Mouse (Mus musculus) heart, embryonic 16.5 days (tissue): ENCODE data around the gene Sh3bp5. TPM values are rescaled to one million over a fixed set of nuclear protein-coding genes. Genes with fewer than 3 reads are reported as not detected.

Experiments
- ATAC-seq: fragments of 200-750 bp; cut with Nextera tagmentation; replicated peaks from 2 replicates; pipeline ENCODE4 v1.8.0; 2017; ENCODE audit warnings: moderate number of reproducible peaks; ENCODE audit not compliant: insufficient read depth, low FRiP score; ENCODE audit errors: extremely low read depth
- H3K27ac ChIP-seq: fragments of 300-500 bp; sonication (generic); 2 replicates; pipeline ENCODE4 v1.5.1; 2014; ENCODE audit warnings: mild to moderate bottlenecking, low read length, control low read depth, moderate library complexity
- H3K27me3 ChIP-seq: fragments of 300-500 bp; sonication (generic); 2 replicates; pipeline ENCODE4 v1.6.1; 2014; ENCODE audit warnings: low read length, mixed read lengths; ENCODE audit not compliant: control insufficient read depth, insufficient read depth
- H3K36me3 ChIP-seq: fragments of 300-500 bp; sonication (generic); 2 replicates; pipeline ENCODE4 v1.6.1; 2014; ENCODE audit not compliant: control insufficient read depth, insufficient read depth
- H3K4me1 ChIP-seq: fragments of 300-500 bp; sonication (generic); 2 replicates; pipeline ENCODE4 v1.6.1; 2014; ENCODE audit warnings: low read length, mixed read lengths; ENCODE audit not compliant: control insufficient read depth, insufficient read depth
- H3K4me2 ChIP-seq: fragments of 300-500 bp; sonication (generic); 2 replicates; pipeline ENCODE4 v1.6.1; 2014; ENCODE audit warnings: low read depth, mild to moderate bottlenecking, control low read depth, low read length
- H3K4me3 ChIP-seq: fragments of 300-500 bp; sonication (generic); 2 replicates; pipeline ENCODE4 v1.5.1; 2014; ENCODE audit warnings: mild to moderate bottlenecking, control low read depth, low read length
- H3K9ac ChIP-seq: fragments of 300-500 bp; sonication (generic); 2 replicates; pipeline ENCODE4 v1.6.1; 2014; ENCODE audit warnings: low read length, control low read depth
- H3K9me3 ChIP-seq: fragments of 300-500 bp; sonication (generic); replicated peaks from 2 replicates; pipeline ENCODE4 v1.6.1; 2016; ENCODE audit warnings: low read length; ENCODE audit not compliant: control insufficient read depth
- WGBS: fragments of 180-500 bp; shearing (Covaris S2); extraction: QIAGEN DNeasy Blood & Tissue Kit; methylation state at CpG from one replicate; pipeline ENCODE4 v1.1.7; 2014; 5-methylcytosine and 5-hydroxymethylcytosine counted together
- polyA plus RNA-seq: library from polyadenylated mRNA; unstranded; fragments of >200 nt; fragmentation: Nextera tagmentation; extraction: Ambion mirVana; gene quantifications from 2 replicates; pipeline ENCODE4 v1.2.1, GENCODE M21; 2015

Sh3bp5 gene
- polyA plus RNA-seq, 1 experiment from 2014 or later = 25.8 TPM

DNA sequence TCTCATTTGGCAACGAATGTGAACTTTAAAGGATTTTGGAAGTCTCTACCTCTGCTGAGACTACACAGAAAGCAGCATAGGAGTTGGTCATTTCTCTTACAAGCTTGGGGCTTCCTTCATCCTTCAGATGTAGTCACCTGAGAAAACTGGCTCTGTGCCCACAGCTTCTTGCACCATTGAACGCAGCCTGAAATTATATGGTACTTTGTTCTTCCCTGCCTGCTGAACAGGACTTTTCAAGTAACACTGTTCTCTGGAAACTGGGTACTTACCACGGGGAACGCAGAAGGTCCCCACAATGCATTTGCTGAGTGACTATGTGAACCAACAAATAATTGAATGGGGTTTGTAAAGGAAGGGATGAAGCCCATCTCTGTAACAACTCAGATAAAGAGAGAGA lies 112.7 kb downstream of the Sh3bp5 start:
- 80% methylated on average over 4 of the region's 4 CpGs for WGBS
- Histone ChIP-seq H3K4me3 (peak overlapping the region; percentile 50), H3K9ac (peak overlapping the region; percentile 72), H3K36me3 (no peaks in the 10 kb centered on the region), H3K27me3 (no peaks in the 10 kb centered on the region), H3K4me2 (peak overlapping the region; percentile 83), H3K9me3 (no peaks in the 10 kb centered on the region), H3K4me1 (peaks cover 12% of the 10 kb centered on the region), H3K27ac (no peak overlapping the region)
- ATAC-seq = no peak

DNA sequence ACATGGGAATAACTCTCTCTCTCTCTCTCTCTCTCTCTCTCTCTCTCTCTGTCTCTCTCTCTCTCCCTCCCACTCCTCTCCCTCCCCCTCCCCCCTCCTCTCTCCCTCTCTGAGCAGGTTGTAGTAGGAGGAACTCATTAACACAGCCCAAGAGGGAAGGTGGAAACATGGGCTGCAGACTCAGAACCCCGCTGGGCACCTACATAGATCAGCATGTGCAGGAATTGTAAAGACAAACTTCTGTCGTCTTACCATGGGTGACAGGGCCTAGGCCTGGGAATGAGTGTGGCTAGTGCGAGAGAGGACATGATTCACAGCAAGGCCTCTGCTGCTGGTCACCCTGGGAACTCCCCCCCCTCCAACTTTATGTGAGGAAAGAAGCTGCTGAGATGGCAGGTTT lies 113.7 kb downstream of the Sh3bp5 start:
- Histone ChIP-seq H3K9ac (no peak overlapping the region), H3K27me3 (no peaks in the 10 kb centered on the region), H3K27ac (no peak overlapping the region), H3K9me3 (no peaks in the 10 kb centered on the region), H3K4me2 (no peak overlapping the region), H3K4me1 (peaks cover 12% of the 10 kb centered on the region), H3K4me3 (no peak overlapping the region), H3K36me3 (no peaks in the 10 kb centered on the region)
- 87% methylated on average over 3 of the region's 3 CpGs for WGBS
- ATAC-seq = no peak

DNA sequence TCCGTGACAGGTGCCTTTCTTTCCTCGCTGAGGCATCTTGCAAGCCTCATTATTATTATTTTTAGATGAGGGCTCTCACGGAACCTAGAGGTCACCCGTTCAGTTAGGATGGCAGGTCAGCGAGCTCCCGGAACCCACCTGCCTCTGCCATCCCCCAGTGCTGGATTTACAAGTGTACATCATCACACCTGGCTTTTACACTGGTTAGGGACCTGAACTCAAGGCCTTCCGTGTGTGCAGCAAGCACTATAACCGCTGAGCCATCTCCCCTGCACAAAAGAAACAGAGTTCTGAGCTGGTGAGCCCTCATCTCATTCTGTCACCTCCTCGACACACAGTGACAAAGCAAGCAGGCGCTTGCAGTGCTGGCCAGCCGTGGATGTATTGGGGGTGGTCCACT lies 114.7 kb downstream of the Sh3bp5 start:
- no peak overlapping the region for H3K9ac ChIP-seq
- peaks cover 12% of the 10 kb centered on the region for H3K4me1 ChIP-seq
- ATAC-seq = no peak
- no peak overlapping the region for H3K27ac ChIP-seq
- H3K9me3 ChIP-seq = no peaks in the 10 kb centered on the region
- H3K36me3 ChIP-seq = no peaks in the 10 kb centered on the region
- no peaks in the 10 kb centered on the region for H3K27me3 ChIP-seq
- H3K4me2 ChIP-seq = no peak overlapping the region
- WGBS = 85% methylated on average over 11 of the region's 11 CpGs
- H3K4me3 ChIP-seq = no peak overlapping the region

DNA sequence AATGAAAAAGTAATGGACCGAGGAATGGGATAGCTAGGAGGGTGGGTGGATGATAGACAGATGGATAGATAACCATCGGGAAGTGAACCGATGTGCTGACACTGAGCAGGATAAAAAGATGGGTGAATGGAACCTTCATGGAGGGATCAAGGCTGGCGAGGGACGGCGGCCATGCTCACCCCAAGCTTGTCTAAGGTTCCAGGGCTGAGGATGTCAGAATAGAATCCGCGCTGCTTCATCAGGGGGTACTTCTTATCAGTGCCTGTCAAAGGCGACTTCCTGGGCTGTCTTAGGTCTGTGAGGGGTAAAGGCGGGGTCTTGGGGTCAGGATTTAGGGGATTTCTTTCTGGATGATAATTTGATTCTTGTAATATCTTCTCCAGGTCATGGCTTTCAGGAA lies 116.3 kb downstream of the Sh3bp5 start:
- ATAC-seq = no peak
- WGBS = 68% methylated on average over 10 of the region's 10 CpGs
- H3K4me1 ChIP-seq = peaks cover 12% of the 10 kb centered on the region
- no peak overlapping the region for H3K27ac ChIP-seq
- no peaks in the 10 kb centered on the region for H3K27me3 ChIP-seq
- no peaks in the 10 kb centered on the region for H3K9me3 ChIP-seq
- no peaks in the 10 kb centered on the region for H3K36me3 ChIP-seq
- no peak overlapping the region for H3K4me2 ChIP-seq
- H3K9ac ChIP-seq = no peak overlapping the region
- H3K4me3 ChIP-seq = no peak overlapping the region

DNA sequence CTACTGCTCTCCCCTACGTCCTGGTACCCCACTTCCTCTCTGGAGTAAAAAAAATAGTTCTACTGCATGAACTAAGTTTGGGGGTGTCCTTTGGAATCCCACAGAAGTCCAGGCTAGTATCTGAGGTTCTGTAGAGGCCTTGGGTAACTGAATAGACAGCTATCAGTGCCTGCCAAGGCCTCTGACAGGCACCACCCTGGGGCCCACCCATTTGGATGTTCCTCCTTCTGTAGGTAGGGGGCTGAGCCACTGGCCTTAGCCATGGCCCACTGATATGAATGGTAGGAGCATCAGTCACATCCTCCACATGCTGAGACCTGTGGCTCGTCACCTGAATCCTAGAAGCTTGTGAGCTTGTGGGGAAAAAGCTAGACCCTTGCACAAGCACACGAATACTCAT lies 118.1 kb downstream of the Sh3bp5 start:
- H3K4me3 ChIP-seq = no peak overlapping the region
- H3K4me2 ChIP-seq = no peak overlapping the region
- no peaks in the 10 kb centered on the region for H3K4me1 ChIP-seq
- no peak overlapping the region for H3K27ac ChIP-seq
- no peaks in the 10 kb centered on the region for H3K36me3 ChIP-seq
- no peaks in the 10 kb centered on the region for H3K27me3 ChIP-seq
- no peak overlapping the region for H3K9ac ChIP-seq
- no peak for ATAC-seq
- H3K9me3 ChIP-seq = no peaks in the 10 kb centered on the region
- WGBS = 77% methylated on average over 3 of the region's 3 CpGs

DNA sequence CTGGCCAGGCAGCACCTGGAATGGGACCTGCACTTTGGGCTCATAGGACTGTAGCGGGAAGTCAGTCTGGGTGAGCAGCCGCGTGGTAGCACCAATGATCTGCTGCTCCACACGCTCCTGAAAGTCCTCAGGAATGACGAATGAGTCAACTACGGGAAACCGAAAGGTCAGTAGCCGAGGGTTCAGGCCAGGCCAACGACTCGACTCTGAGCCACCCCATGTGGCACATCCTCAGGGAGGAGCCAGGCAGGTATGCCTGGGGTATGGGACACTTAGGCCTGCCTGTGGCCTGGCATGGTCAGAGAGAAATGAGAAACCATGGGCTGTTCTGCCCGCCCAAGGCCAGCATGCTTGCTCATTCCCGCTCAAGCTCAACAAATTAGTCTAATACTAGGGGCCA lies 119.3 kb downstream of the Sh3bp5 start:
- no peak overlapping the region for H3K9ac ChIP-seq
- no peaks in the 10 kb centered on the region for H3K36me3 ChIP-seq
- no peaks in the 10 kb centered on the region for H3K27me3 ChIP-seq
- no peak overlapping the region for H3K4me3 ChIP-seq
- H3K27ac ChIP-seq = no peak overlapping the region
- no peak overlapping the region for H3K4me2 ChIP-seq
- 75% methylated on average over 12 of the region's 12 CpGs for WGBS
- no peaks in the 10 kb centered on the region for H3K4me1 ChIP-seq
- ATAC-seq = no peak
- H3K9me3 ChIP-seq = no peaks in the 10 kb centered on the region

DNA sequence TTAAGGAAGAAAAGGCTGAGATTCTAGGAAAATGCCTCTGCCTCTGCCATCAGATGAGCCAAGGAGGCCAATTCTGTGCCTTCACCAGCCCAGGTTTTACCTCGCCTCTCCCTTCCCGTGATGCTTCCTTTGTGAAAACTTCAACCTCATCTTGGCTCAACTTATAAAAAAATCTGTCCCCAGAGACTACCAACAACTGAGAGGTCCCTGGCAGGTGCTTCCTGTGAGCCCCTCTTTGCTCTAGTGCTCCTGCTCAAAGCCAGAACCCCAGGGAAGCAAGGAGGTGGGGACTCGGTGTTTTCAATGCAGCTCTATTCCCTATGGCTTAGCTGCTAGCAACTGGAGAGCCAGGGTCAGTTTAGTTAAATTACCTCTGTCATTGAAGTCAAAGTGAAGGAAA lies 122.7 kb downstream of the Sh3bp5 start:
- WGBS = 48% methylated on average over 3 of the region's 3 CpGs
- Histone ChIP-seq H3K27ac (no peak overlapping the region), H3K9ac (no peak overlapping the region), H3K27me3 (no peaks in the 10 kb centered on the region), H3K9me3 (no peaks in the 10 kb centered on the region), H3K4me1 (no peaks in the 10 kb centered on the region), H3K4me3 (no peak overlapping the region), H3K4me2 (no peak overlapping the region), H3K36me3 (no peaks in the 10 kb centered on the region)
- ATAC-seq = no peak

Other genes with a start within 250 kb of the Sh3bp5 start
- 4,861 and 5,105 TPM in 2 replicates for gene Tnnc1, start 227.8 kb downstream of the Sh3bp5 start, polyA plus RNA-seq
- gene Nisch, start 219.1 kb downstream of the Sh3bp5 start, polyA plus RNA-seq = 331 and 376 TPM in 2 replicates
- 0.97 TPM in 2 replicates for gene Sema3g, start 218.2 kb downstream of the Sh3bp5 start, polyA plus RNA-seq
- gene Phf7, start 184.8 kb downstream of the Sh3bp5 start, polyA plus RNA-seq = 9.5 TPM in 2 replicates
- gene Bap1, start 184.6 kb downstream of the Sh3bp5 start, polyA plus RNA-seq = 54.5 and 56.4 TPM in 2 replicates
- 0.54 and 0.92 TPM in 2 replicates for gene Dnah1, start 112.2 kb downstream of the Sh3bp5 start, polyA plus RNA-seq
- gene Capn7, start 99.4 kb downstream of the Sh3bp5 start, polyA plus RNA-seq = 40.3 and 41.9 TPM in 2 replicates
- 13.0 and 14.7 TPM in 2 replicates for gene Eaf1, start 58.3 kb upstream of the Sh3bp5 start, polyA plus RNA-seq
- gene Mettl6, start 59.0 kb upstream of the Sh3bp5 start, polyA plus RNA-seq = 41.1 and 47.3 TPM in 2 replicates
- 16.3 and 18.8 TPM in 2 replicates for gene Colq, start 155.3 kb upstream of the Sh3bp5 start, polyA plus RNA-seq
- 0.87 and 4.3 TPM in 2 replicates for gene Gm49387, start 204.8 kb upstream of the Sh3bp5 start, polyA plus RNA-seq
- gene Btd, start 204.9 kb upstream of the Sh3bp5 start, polyA plus RNA-seq = 23.4 and 24.2 TPM in 2 replicates
- 9.8 and 14.3 TPM in 2 replicates for gene Hacl1, start 205.2 kb upstream of the Sh3bp5 start, polyA plus RNA-seq